Mouse (Mus musculus) CH12.LX (cell line): ENCODE measurements at regions not wholly inside any gene's neighbourhood (a gene's known extent, or its start where the extent isn't known, plus 50 kb on each side); places are given as distances from the start of the nearest gene placed in this dataset.

ENCODE experiments used
- DNase-seq: peaks from one replicate; pipeline ENCODE4 v3.0.0-alpha.2; 2013; ENCODE audit errors: extremely low read depth
- H3K27ac ChIP-seq: 2 replicates; pipeline ENCODE4 v1.5.1; 2012; ENCODE audit warnings: low read depth, mild to moderate bottlenecking, control low read depth, moderate library complexity; ENCODE audit not compliant: insufficient read depth
- H3K27me3 ChIP-seq: replicated peaks from 2 replicates; pipeline ENCODE3; 2012; ENCODE audit warnings: inconsistent platforms
- H3K36me3 ChIP-seq, 2 experiments: replicated peaks in 1 of 2; 2 replicates each; pipeline versions ENCODE3 to v1.6.1; 2012; ENCODE audit warnings: inconsistent platforms in 1 of 2, low read length in 1 of 2, mild to moderate bottlenecking in 1 of 2, mixed read lengths in 1 of 2, moderate library complexity in 1 of 2; ENCODE audit not compliant: control insufficient read depth in 1 of 2, insufficient read depth in 1 of 2
- H3K4me1 ChIP-seq, 2 experiments: 2 replicates each; pipeline ENCODE4 v1.6.1; 2012; ENCODE audit warnings: inconsistent platforms in 1 of 2, moderate library complexity in 1 of 2; ENCODE audit not compliant: insufficient read depth in 2 of 2, control insufficient read depth in 1 of 2
- H3K4me2 ChIP-seq: 2 replicates; pipeline ENCODE4 v1.6.1; 2012; ENCODE audit warnings: low read depth, mild to moderate bottlenecking, control low read depth; ENCODE audit not compliant: poor library complexity, insufficient read depth, severe bottlenecking
- H3K4me3 ChIP-seq, 3 experiments: fragments of 150-350 bp in 1 of 3; sonication (generic) in 1 of 3; replicated peaks in 1 of 3; 2 replicates each; pipeline versions ENCODE3 to v1.5.1; 2011 to 2012; ENCODE audit warnings: low read depth in 2 of 3, low read length in 2 of 3, mild to moderate bottlenecking in 2 of 3, moderate library complexity in 2 of 3, control low read depth in 1 of 3, improper control_type of control experiment in 1 of 3, inconsistent platforms in 1 of 3, mixed read lengths in 1 of 3; ENCODE audit not compliant: poor library complexity in 1 of 3
- H3K79me2 ChIP-seq: replicated peaks from 2 replicates; pipeline ENCODE4 v1.6.1; 2012; ENCODE audit warnings: mild to moderate bottlenecking, moderate library complexity; ENCODE audit not compliant: control insufficient read depth, poor library complexity, insufficient read depth, severe bottlenecking; ENCODE audit errors: extremely low read depth
- H3K9ac ChIP-seq: 2 replicates; pipeline ENCODE4 v1.6.1; 2012; ENCODE audit warnings: low read depth, mild to moderate bottlenecking, control low read depth, moderate library complexity; ENCODE audit not compliant: insufficient read depth
- H3K9me3 ChIP-seq: replicated peaks from 2 replicates; pipeline ENCODE3; 2012; ENCODE audit warnings: low read length, inconsistent platforms, mixed read lengths
- CHD2 ChIP-seq: IDR thresholded peaks from 2 replicates; pipeline ENCODE4 v1.6.1; 2011; ENCODE audit warnings: low read length, improper control_type of control experiment
- CTCF ChIP-seq, 2 experiments: IDR thresholded peaks in 1 of 2; conservative IDR thresholded peaks in 1 of 2; 2 replicates each; pipeline ENCODE4 v1.5.1; 2011 to 2012; ENCODE audit warnings: low read depth in 2 of 2, low read length in 2 of 2, improper control_type of control experiment in 1 of 2, inconsistent platforms in 1 of 2, mild to moderate bottlenecking in 1 of 2, moderate library complexity in 1 of 2
- ETS1 ChIP-seq: conservative IDR thresholded peaks from 2 replicates; pipeline ENCODE4 v1.6.1; 2012; ENCODE audit warnings: low read depth, mild to moderate bottlenecking, inconsistent platforms, low read length, improper control_type of control experiment, moderate library complexity
- GABPA ChIP-seq: IDR thresholded peaks from 2 replicates; pipeline ENCODE4 v1.6.1; 2012; ENCODE audit warnings: low read depth, low read length, improper control_type of control experiment, inconsistent platforms; ENCODE audit not compliant: insufficient replicate concordance
- HCFC1 ChIP-seq: IDR thresholded peaks from 2 replicates; pipeline ENCODE4 v1.6.1; 2012; ENCODE audit warnings: low read depth, mild to moderate bottlenecking, inconsistent platforms, low read length, improper control_type of control experiment
- IRF4 ChIP-seq: IDR thresholded peaks from 2 replicates; pipeline ENCODE4 v1.6.1; 2014; ENCODE audit warnings: low read depth, mild to moderate bottlenecking, inconsistent platforms, low read length, improper control_type of control experiment
- JUN ChIP-seq: IDR thresholded peaks from 2 replicates; pipeline ENCODE4 v1.6.1; 2011; ENCODE audit warnings: low read depth, mild to moderate bottlenecking, low read length, improper control_type of control experiment, moderate library complexity; ENCODE audit not compliant: insufficient read depth
- KAT2A ChIP-seq: IDR thresholded peaks from 2 replicates; pipeline ENCODE4 v1.6.1; 2012; ENCODE audit warnings: low read length, improper control_type of control experiment, inconsistent platforms; ENCODE audit not compliant: insufficient replicate concordance
- MAFK ChIP-seq: IDR thresholded peaks from 2 replicates; pipeline ENCODE4 v1.6.1; 2011; ENCODE audit warnings: low read length, improper control_type of control experiment; ENCODE audit not compliant: insufficient replicate concordance
- MAX ChIP-seq: IDR thresholded peaks from 2 replicates; pipeline ENCODE4 v1.6.1; 2011; ENCODE audit warnings: low read length, improper control_type of control experiment
- MAZ ChIP-seq: IDR thresholded peaks from 2 replicates; pipeline ENCODE4 v1.6.1; 2012; ENCODE audit warnings: low read depth, mild to moderate bottlenecking, inconsistent platforms, low read length, improper control_type of control experiment, moderate library complexity
- MEF2A ChIP-seq: IDR thresholded peaks from 2 replicates; pipeline ENCODE4 v1.6.1; 2014; ENCODE audit warnings: low read depth, mild to moderate bottlenecking, inconsistent platforms, low read length, improper control_type of control experiment, borderline replicate concordance
- MXI1 ChIP-seq: IDR thresholded peaks from 2 replicates; pipeline ENCODE4 v1.6.1; 2011; ENCODE audit warnings: mild to moderate bottlenecking, low read depth, low read length, improper control_type of control experiment
- NELFE ChIP-seq: IDR thresholded peaks from 2 replicates; pipeline ENCODE4 v1.6.1; 2011; ENCODE audit warnings: low read depth, low read length, improper control_type of control experiment
- NRF1 ChIP-seq: IDR thresholded peaks from 2 replicates; pipeline ENCODE4 v1.6.1; 2014; ENCODE audit warnings: low read depth, mild to moderate bottlenecking, inconsistent platforms, low read length, improper control_type of control experiment, moderate library complexity
- PAX5 ChIP-seq: IDR thresholded peaks from 2 replicates; pipeline ENCODE4 v1.6.1; 2012; ENCODE audit warnings: low read length, inconsistent platforms, mixed read lengths
- POLR2A ChIP-seq: IDR thresholded peaks from 2 replicates; pipeline ENCODE4 v1.6.1; 2011; ENCODE audit warnings: low read depth, mild to moderate bottlenecking, improper control_type of control experiment, low read length
- RCOR1 ChIP-seq: conservative IDR thresholded peaks from 2 replicates; pipeline ENCODE4 v1.6.1; 2012; ENCODE audit warnings: low read depth, mild to moderate bottlenecking, inconsistent platforms, low read length, improper control_type of control experiment
- SIN3A ChIP-seq: IDR thresholded peaks from 2 replicates; pipeline ENCODE4 v1.6.1; 2012; ENCODE audit warnings: low read length, improper control_type of control experiment, inconsistent platforms
- SMC3 ChIP-seq: IDR thresholded peaks from 2 replicates; pipeline ENCODE4 v1.6.1; 2011; ENCODE audit warnings: low read depth, low read length, improper control_type of control experiment
- TBP ChIP-seq: conservative IDR thresholded peaks from 2 replicates; pipeline ENCODE4 v1.6.1; 2011; ENCODE audit warnings: low read depth, low read length, improper control_type of control experiment
- ZC3H11A ChIP-seq: IDR thresholded peaks from 2 replicates; pipeline ENCODE4 v1.6.1; 2012; ENCODE audit warnings: low read depth, mild to moderate bottlenecking, inconsistent platforms, low read length, improper control_type of control experiment
- ZMIZ1 ChIP-seq: IDR thresholded peaks from 2 replicates; pipeline ENCODE4 v1.6.1; 2012; ENCODE audit warnings: low read depth, mild to moderate bottlenecking, inconsistent platforms, low read length, improper control_type of control experiment
- dilution Hi-C: fragments of 300-500 bp; cut with MboI; formaldehyde crosslinking; loops from 2 replicates; pipeline ENCODE4 v1.14.3; 2020; ENCODE audit warnings: low sequenced_read_pairs; ENCODE audit not compliant: extremely low pct_unique_long_range_greater_than_20kb, extremely low pct_ligation_motif_present
- in situ Hi-C: fragments of 300-500 bp; cut with MboI; formaldehyde crosslinking; loops from 3 replicates; pipeline ENCODE4 v1.14.3; 2019; ENCODE audit warnings: low sequenced_read_pairs, low pct_ligation_motif_present, low pct_unique_long_range_greater_than_20kb, mixed read lengths

DNA sequence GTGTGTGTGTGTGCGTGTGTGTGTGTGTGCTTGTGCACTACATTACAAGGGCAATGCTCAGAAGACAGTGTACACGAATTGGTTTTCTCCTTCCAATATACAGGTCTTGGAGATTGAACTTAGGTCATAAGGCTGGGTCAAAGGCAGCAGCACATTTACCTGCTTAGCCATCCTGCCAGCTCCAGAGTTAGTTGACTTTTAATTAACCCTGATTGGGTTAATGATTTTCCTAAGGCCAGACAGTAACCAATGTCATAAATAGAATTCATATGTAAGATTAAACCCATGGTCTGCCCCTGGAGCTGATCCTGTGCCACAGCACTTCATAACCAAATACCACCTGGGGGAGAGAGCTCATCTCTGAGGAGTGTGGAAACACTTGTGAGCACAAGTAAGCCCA is 81.3 kb upstream of the Cenpw start:
- DNase-seq = no peak
- Histone ChIP-seq H3K4me1 (no peaks in the 10 kb centered on the region), H3K4me2 (no peak overlapping the region), H3K27me3 (no peaks in the 10 kb centered on the region), H3K9ac (no peak overlapping the region), H3K79me2 (no peaks in the 10 kb centered on the region), H3K4me3 (no peak overlapping the region), H3K27ac (no peak overlapping the region), H3K36me3 (no peaks in the 10 kb centered on the region), H3K9me3 (no peaks in the 10 kb centered on the region)
- in situ Hi-C loops (no loop called here), dilution Hi-C loops (no loop called here)
- TF ChIP-seq JUN (no peak), GABPA (no peak), CTCF (conservative IDR thresholded peaks at IDR 0.05 in 1 of 2, IDR thresholded peaks at IDR 0.05 in 1 of 2; ENCODE audit: low read depth in 2 of 2, low read length in 2 of 2) (no peak), CHD2 (no peak), KAT2A (no peak), MAZ (no peak), HCFC1 (no peak), SMC3 (no peak), IRF4 (no peak), MEF2A (no peak), MAX (no peak), ZMIZ1 (no peak), NELFE (no peak), RCOR1 (no peak)

DNA sequence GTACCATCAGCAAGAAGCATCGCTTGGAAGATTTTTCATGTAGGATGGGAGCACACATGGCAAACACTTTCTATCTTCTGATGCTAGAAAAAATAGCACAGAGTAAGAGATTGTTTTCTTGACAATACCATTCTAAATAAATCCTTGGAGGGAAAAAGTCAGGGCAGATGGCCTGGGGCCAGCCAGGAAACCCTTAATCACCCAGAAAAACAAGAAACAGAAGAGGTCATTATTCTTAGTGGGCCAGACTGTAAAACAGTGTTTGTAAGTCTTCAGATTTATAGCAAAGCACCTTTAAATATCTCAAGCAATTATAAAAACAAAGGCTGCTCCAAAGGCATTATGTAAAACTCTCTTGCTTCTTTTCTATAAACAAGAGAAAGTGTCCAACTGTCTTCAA is 80.1 kb upstream of the Cenpw start:
- Histone ChIP-seq H3K9me3 (no peaks in the 10 kb centered on the region), H3K4me2 (no peak overlapping the region), H3K36me3 (no peaks in the 10 kb centered on the region), H3K79me2 (no peaks in the 10 kb centered on the region), H3K27ac (no peak overlapping the region), H3K4me1 (no peaks in the 10 kb centered on the region), H3K9ac (no peak overlapping the region), H3K27me3 (no peaks in the 10 kb centered on the region), H3K4me3 (no peak overlapping the region)
- TF ChIP-seq HCFC1 = no peak
- no peak for TF ChIP-seq MAFK
- TF ChIP-seq JUN = no peak
- TF ChIP-seq NELFE = no peak
- TF ChIP-seq ZC3H11A = no peak
- TF ChIP-seq PAX5 = no peak
- TF ChIP-seq SIN3A = no peak
- TF ChIP-seq CHD2 = no peak
- TF ChIP-seq ETS1 = no peak
- no peak for TF ChIP-seq MXI1
- no peak for TF ChIP-seq MAZ
- TF ChIP-seq NRF1 = no peak
- TF ChIP-seq TBP = no peak
- TF ChIP-seq ZMIZ1 = no peak
- TF ChIP-seq POLR2A = no peak
- TF ChIP-seq SMC3 = no peak
- dilution Hi-C loops (no loop called here), in situ Hi-C loops (no loop called here)
- no peak for DNase-seq
